Mouse (Mus musculus): ENCODE results near the gene Prtn3. TPM values are rescaled to one million over a fixed set of nuclear protein-coding genes. Genes with fewer than 3 reads are reported as not detected.
A peak's percentile ranks its signal among the peaks of the same experiment; 100 is the strongest.

Gene Prtn3
- polyA plus RNA-seq, 1 experiment from 2014 or later, result 11.2 TPM

DNA sequence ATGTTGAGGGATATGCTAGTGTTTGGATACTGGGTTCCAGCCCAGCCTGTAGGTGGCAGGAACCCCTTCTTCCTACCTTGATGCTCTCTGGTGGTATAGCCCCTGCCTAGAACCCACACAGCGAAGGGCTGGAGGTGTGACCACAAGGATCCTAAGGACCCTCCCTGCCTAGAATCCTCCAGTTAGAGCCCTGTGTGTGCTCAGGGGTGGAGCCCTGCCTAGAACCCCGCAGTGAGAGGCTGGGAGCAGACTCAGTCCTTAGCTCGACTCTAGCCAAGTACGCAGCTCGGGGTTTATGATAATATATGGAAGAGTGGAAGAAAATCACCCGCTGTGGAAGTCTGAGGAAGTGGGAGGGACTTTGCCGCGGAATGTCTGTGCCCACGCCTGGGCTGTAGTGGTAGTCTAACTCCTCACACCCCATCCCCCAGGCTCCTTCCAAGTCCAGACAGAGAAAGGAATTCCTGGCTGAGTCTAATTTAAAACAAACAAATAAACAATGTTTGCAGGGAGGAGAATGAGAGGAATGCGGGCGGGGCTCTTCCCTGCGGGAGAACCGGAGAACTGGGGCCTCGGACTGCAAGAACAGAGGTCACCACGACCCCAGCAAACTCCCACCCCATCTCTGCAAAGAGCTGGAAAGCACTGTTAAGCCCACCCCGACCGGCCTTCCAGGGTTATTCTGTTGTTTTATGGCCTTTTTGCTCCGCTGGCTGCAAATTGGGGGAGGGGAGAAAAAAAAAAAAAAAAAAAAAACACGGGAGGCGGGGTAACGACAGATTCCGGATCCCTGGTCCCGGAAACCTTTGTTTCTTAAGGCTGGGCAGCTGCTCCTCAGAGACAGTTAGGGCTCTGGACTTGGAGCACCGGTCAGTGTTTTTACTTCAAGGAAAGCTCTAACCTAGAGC, 33.4 kb upstream of the Prtn3 start:
- peaks cover 9% of the 10 kb centered on the region for H3K4me1 ChIP-seq (ENCODE audit: control insufficient read depth, insufficient read depth, low read depth, low read length)
- peak overlapping the region; percentile 35 for H3K4me3 ChIP-seq (ENCODE audit: low read length)
- no peaks in the 10 kb centered on the region for H3K9me3 ChIP-seq (ENCODE audit: control insufficient read depth, low read length)
- ATAC-seq, result peak; percentile 85
- H3K4me2 ChIP-seq (ENCODE audit: low read length), result peak overlapping the region; percentile 63
- H3K27me3 ChIP-seq (replicated peaks; ENCODE audit: control insufficient read depth, insufficient read depth, low read length), result no peaks in the 10 kb centered on the region
- H3K9ac ChIP-seq (ENCODE audit: low read depth, low read length), result peak overlapping the region; percentile 41
- under 1% methylated on average over 24 of the region's 24 CpGs for WGBS
- no peaks in the 10 kb centered on the region for H3K36me3 ChIP-seq (ENCODE audit: control insufficient read depth, insufficient read depth, low read length)
- H3K27ac ChIP-seq (ENCODE audit: low read depth, low read length), result peak overlapping the region; percentile 41

DNA sequence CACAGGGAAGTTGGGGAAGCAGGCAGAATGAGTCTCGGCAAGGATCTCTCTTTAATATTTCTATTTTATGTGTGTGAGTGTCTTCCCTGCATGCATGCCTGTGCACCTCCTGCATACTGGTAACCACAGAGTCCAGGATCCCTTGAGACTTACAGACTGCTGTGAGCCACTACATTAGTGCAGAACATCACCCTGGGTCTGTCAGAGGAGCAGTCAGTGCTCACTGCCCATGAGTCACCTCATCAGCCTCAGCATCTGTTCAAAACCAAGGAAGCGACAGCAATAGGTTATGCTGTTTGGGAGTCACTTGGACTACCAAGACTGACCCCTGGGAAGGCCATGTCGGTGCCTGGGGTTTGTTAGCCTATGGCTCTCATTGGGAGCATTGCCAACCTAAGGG, 32.0 kb upstream of the Prtn3 start:
- Histone ChIP-seq H3K4me2 (ENCODE audit: low read length) (no peak overlapping the region), H3K27ac (ENCODE audit: low read depth, low read length) (no peak overlapping the region), H3K4me1 (ENCODE audit: control insufficient read depth, insufficient read depth, low read depth, low read length) (peaks cover 9% of the 10 kb centered on the region), H3K9ac (ENCODE audit: low read depth, low read length) (no peak overlapping the region), H3K4me3 (ENCODE audit: low read length) (no peak overlapping the region), H3K9me3 (ENCODE audit: control insufficient read depth, low read length) (no peaks in the 10 kb centered on the region), H3K36me3 (ENCODE audit: control insufficient read depth, insufficient read depth, low read length) (no peaks in the 10 kb centered on the region), H3K27me3 (replicated peaks; ENCODE audit: control insufficient read depth, insufficient read depth, low read length) (no peaks in the 10 kb centered on the region)
- no peak for ATAC-seq
- WGBS, result 62% methylated on average over 3 of the region's 3 CpGs

DNA sequence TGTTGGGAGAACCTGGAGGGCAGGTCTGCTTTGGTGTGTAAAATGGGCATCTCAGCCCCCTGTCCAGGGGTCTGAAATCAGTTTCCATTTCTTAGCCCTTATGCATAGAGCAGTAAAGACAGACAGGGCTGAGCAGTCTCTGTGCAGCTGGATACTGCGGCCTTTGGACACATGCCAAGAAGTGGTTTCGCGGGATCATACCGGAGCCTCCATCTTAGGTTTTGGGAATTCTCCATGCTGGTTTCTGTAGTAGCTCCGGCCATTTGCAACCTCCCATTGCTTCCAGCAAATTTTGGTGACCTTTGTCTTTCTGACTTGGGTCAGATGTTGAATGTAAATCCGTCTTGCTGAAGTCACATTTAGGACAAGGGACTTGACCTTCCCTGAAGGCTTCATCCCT, 30.8 kb upstream of the Prtn3 start:
- Histone ChIP-seq H3K9ac (ENCODE audit: low read depth, low read length) (no peak overlapping the region), H3K27me3 (replicated peaks; ENCODE audit: control insufficient read depth, insufficient read depth, low read length) (no peaks in the 10 kb centered on the region), H3K36me3 (ENCODE audit: control insufficient read depth, insufficient read depth, low read length) (no peaks in the 10 kb centered on the region), H3K27ac (ENCODE audit: low read depth, low read length) (no peak overlapping the region), H3K4me3 (ENCODE audit: low read length) (no peak overlapping the region), H3K4me2 (ENCODE audit: low read length) (no peak overlapping the region), H3K9me3 (ENCODE audit: control insufficient read depth, low read length) (no peaks in the 10 kb centered on the region), H3K4me1 (ENCODE audit: control insufficient read depth, insufficient read depth, low read depth, low read length) (peaks cover 9% of the 10 kb centered on the region)
- no peak for ATAC-seq
- WGBS, result 41% methylated on average over 6 of the region's 6 CpGs

DNA sequence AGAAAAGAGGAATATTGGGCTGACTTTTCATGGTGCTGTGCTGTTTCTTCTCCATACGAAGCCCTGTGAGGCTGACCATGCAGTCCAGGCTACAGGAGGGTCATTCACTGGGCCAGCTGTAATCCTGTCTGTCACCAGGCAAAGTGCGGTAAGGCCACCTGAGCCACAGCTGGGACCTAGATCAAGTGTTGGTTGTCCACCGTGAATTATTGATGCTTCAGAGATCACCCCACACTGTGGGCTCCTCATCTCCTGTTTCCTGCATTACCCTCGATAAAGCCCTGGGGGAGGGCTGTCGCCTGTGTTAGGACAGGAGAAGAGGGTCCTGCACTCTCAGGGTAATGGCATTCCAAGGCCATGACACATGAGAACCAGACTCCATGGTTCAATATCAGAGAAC, 27.7 kb upstream of the Prtn3 start:
- peaks cover 5% of the 10 kb centered on the region for H3K4me1 ChIP-seq (ENCODE audit: control insufficient read depth, insufficient read depth, low read depth, low read length)
- 74% methylated on average over 5 of the region's 5 CpGs for WGBS
- no peaks in the 10 kb centered on the region for H3K36me3 ChIP-seq (ENCODE audit: control insufficient read depth, insufficient read depth, low read length)
- no peak overlapping the region for H3K9ac ChIP-seq (ENCODE audit: low read depth, low read length)
- no peaks in the 10 kb centered on the region for H3K9me3 ChIP-seq (ENCODE audit: control insufficient read depth, low read length)
- no peak overlapping the region for H3K27ac ChIP-seq (ENCODE audit: low read depth, low read length)
- no peak overlapping the region for H3K4me3 ChIP-seq (ENCODE audit: low read length)
- H3K27me3 ChIP-seq (replicated peaks; ENCODE audit: control insufficient read depth, insufficient read depth, low read length), result no peaks in the 10 kb centered on the region
- ATAC-seq, result no peak
- H3K4me2 ChIP-seq (ENCODE audit: low read length), result no peak overlapping the region

DNA sequence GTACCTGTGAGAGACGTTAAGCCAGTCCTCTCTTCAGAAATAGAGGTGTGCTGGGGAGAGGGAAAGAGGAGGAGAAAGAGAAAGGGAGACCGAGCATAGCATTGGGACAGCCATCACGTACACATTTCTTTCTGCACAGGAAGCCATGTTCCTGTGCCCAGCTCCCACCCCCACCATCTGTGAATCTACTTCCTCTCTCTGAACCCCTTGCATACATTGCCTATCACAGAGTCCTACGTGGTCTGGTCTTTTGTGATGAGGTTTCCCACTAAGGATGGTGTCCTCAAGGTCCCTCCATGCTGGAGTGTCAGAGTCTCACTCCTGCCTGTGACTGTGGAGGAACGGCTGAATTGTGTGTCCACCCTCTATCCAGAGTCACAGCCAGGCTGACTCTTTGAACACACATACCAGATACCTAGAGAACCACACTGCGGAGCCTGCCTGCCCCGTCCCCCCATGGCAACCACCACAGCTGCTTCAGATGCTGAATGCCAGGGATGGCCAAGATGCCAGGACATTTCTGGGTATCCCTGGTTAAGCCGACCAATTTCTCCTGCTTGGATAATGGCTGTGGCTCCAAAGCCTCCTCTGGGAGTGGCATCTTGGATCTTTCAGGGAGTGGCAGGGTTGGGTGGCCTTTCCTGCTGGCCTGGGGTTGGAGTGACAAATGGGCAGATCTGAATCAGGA, 24.2 kb upstream of the Prtn3 start:
- Histone ChIP-seq H3K4me1 (ENCODE audit: control insufficient read depth, insufficient read depth, low read depth, low read length) (peaks cover 18% of the 10 kb centered on the region), H3K4me3 (ENCODE audit: low read length) (no peak overlapping the region), H3K9ac (ENCODE audit: low read depth, low read length) (no peak overlapping the region), H3K27ac (ENCODE audit: low read depth, low read length) (no peak overlapping the region), H3K36me3 (ENCODE audit: control insufficient read depth, insufficient read depth, low read length) (no peaks in the 10 kb centered on the region), H3K27me3 (replicated peaks; ENCODE audit: control insufficient read depth, insufficient read depth, low read length) (no peaks in the 10 kb centered on the region), H3K4me2 (ENCODE audit: low read length) (no peak overlapping the region), H3K9me3 (ENCODE audit: control insufficient read depth, low read length) (no peaks in the 10 kb centered on the region)
- no peak for ATAC-seq
- 79% methylated on average over 8 of the region's 8 CpGs for WGBS

DNA sequence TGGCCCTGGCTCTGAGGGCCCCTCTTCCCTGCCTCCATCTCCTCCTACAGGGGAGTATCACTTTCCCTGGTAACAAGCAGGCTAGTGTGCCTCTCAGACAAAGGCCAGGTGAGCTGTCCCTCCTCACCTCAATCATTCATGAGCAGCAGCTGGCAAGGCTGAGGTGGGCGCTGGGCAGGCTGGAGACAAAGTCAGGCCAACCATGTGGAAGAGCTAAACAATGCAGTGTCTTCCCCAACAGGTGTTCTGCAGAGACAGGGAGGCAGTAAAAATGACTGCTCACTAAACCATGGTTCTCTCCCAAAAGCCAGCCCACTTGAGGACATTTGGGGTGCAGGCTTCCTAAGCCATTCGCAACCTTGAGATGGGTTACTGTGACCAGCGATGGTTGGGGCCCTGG, 22.6 kb upstream of the Prtn3 start:
- 82% methylated on average over 3 of the region's 3 CpGs for WGBS
- Histone ChIP-seq H3K4me3 (ENCODE audit: low read length) (no peak overlapping the region), H3K9me3 (ENCODE audit: control insufficient read depth, low read length) (no peaks in the 10 kb centered on the region), H3K36me3 (ENCODE audit: control insufficient read depth, insufficient read depth, low read length) (no peaks in the 10 kb centered on the region), H3K27me3 (replicated peaks; ENCODE audit: control insufficient read depth, insufficient read depth, low read length) (no peaks in the 10 kb centered on the region), H3K4me2 (ENCODE audit: low read length) (0 out of 2 replicates have a peak overlapping the region, but pooled peaks have one; percentile 1), H3K27ac (ENCODE audit: low read depth, low read length) (peak overlapping the region; percentile 99), H3K9ac (ENCODE audit: low read depth, low read length) (peak overlapping the region; percentile 68), H3K4me1 (ENCODE audit: control insufficient read depth, insufficient read depth, low read depth, low read length) (peaks cover 30% of the 10 kb centered on the region)
- ATAC-seq, result no peak

DNA sequence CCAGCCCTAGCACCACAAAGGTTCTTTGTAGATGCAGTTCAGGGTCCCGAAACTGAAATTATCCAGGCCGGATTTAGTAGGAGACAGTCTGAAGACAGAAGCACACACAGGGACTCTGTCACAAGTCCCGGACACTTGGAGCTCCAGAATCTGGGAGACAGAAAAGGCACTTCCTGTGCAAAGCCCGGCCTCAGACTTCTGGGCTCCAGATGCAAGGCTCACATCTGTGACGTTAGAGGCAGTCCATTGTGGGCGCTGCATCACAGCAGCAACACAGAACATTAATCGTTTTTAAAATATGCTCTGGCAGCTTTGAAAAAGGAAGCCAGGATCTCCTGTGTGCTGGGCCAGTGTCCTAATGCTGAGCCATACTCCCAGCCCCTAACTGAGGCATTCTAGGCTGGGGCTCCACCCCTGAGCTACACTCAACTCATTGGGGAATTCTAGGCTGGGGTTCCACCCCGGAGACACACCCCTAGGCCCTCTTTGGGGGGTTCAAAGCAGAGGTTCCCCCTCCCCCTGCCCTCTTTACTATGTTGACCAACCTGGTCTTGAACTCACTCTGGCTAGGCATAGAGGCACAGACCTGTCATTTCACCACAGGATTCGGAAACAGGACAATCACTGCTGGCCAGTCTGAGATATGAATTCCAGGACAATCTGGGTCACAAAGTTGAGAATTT, 22.0 kb upstream of the Prtn3 start:
- no peak for ATAC-seq
- Histone ChIP-seq H3K36me3 (ENCODE audit: control insufficient read depth, insufficient read depth, low read length) (no peaks in the 10 kb centered on the region), H3K9me3 (ENCODE audit: control insufficient read depth, low read length) (no peaks in the 10 kb centered on the region), H3K9ac (ENCODE audit: low read depth, low read length) (peak overlapping the region; percentile 68), H3K4me2 (ENCODE audit: low read length) (peak overlapping the region; percentile 55), H3K27ac (ENCODE audit: low read depth, low read length) (peak overlapping the region; percentile 99), H3K4me3 (ENCODE audit: low read length) (peak overlapping the region; percentile 93), H3K4me1 (ENCODE audit: control insufficient read depth, insufficient read depth, low read depth, low read length) (peaks cover 36% of the 10 kb centered on the region), H3K27me3 (replicated peaks; ENCODE audit: control insufficient read depth, insufficient read depth, low read length) (no peaks in the 10 kb centered on the region)
- WGBS, result 53% methylated on average over 9 of the region's 9 CpGs

DNA sequence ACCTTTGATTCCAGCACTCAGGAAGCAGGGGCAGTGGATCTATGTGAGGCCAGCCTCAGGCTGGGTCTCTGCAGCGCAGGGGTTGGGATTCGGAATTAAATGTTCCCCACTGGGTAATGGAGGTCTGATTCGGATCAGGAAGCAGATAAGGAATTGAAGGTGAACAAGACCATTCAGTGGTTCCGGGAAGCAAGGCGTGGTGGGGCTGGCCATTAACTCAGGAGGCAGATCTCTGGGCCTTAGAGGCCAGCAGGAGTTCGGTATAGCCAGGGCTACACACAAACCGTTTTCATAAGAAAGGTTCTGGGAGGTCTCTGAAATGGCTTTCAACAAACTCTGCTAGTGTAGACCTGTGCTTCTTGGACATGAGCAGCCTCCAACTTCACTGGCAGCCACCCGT, 21.4 kb upstream of the Prtn3 start:
- Histone ChIP-seq H3K9me3 (ENCODE audit: control insufficient read depth, low read length) (no peaks in the 10 kb centered on the region), H3K27me3 (replicated peaks; ENCODE audit: control insufficient read depth, insufficient read depth, low read length) (no peaks in the 10 kb centered on the region), H3K4me1 (ENCODE audit: control insufficient read depth, insufficient read depth, low read depth, low read length) (peaks cover 42% of the 10 kb centered on the region), H3K36me3 (ENCODE audit: control insufficient read depth, insufficient read depth, low read length) (no peaks in the 10 kb centered on the region), H3K4me3 (ENCODE audit: low read length) (peak overlapping the region; percentile 93), H3K9ac (ENCODE audit: low read depth, low read length) (peak overlapping the region; percentile 68), H3K4me2 (ENCODE audit: low read length) (peak overlapping the region; percentile 55), H3K27ac (ENCODE audit: low read depth, low read length) (peak overlapping the region; percentile 99)
- ATAC-seq, result no peak
- WGBS, result 14% methylated on average over 8 of the region's 8 CpGs

DNA sequence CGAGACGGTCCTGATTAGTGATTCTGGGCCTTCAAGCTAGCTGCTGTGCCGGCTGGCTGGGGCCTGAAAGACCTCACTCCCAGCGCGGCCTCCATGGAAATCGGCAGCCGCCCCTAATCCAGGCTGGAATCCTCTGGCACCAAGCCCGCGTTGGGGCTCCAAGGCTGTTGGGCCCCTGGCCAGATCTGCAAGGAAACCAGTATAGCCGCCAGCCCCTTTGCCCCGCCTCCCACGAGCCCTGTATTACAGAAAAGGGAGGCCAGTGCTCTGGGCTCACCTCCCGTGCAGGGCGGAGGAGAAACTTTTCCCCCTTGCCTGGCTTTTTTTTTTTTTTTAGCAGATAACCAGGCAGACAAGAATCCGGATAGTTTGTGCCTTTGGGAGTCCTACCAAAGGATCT, 20.9 kb upstream of the Prtn3 start:
- peak; percentile 43 for ATAC-seq
- Histone ChIP-seq H3K36me3 (ENCODE audit: control insufficient read depth, insufficient read depth, low read length) (no peaks in the 10 kb centered on the region), H3K9ac (ENCODE audit: low read depth, low read length) (peak overlapping the region; percentile 68), H3K9me3 (ENCODE audit: control insufficient read depth, low read length) (no peaks in the 10 kb centered on the region), H3K27ac (ENCODE audit: low read depth, low read length) (peak overlapping the region; percentile 99), H3K27me3 (replicated peaks; ENCODE audit: control insufficient read depth, insufficient read depth, low read length) (no peaks in the 10 kb centered on the region), H3K4me2 (ENCODE audit: low read length) (peak overlapping the region; percentile 55), H3K4me1 (ENCODE audit: control insufficient read depth, insufficient read depth, low read depth, low read length) (peaks cover 47% of the 10 kb centered on the region), H3K4me3 (ENCODE audit: low read length) (peak overlapping the region; percentile 93)
- under 1% methylated on average over 15 of the region's 15 CpGs for WGBS
